Mouse (Mus musculus) frontal cortex, adult 2 months (tissue): Measurements from ENCODE around the gene Osbpl9. TPM values are rescaled to one million over a fixed set of nuclear protein-coding genes. Genes with fewer than 3 reads are reported as not detected.
A peak's percentile ranks its signal among the peaks of the same experiment; 100 is the strongest.

ENCODE experiments used
- DNase-seq, 2 experiments: peaks; one replicate each; pipeline ENCODE4 v3.0.0; 2022; ENCODE audit warnings: low spot score in 1 of 2; ENCODE audit errors: extremely low spot score in 1 of 2
- polyA plus RNA-seq: library from polyadenylated mRNA; depleted of rRNA; stranded (reverse); fragments of >200 nt; gene quantifications from 2 replicates; pipeline ENCODE4 v1.2.3, GENCODE M21; 2012; rRNA removed

Osbpl9 gene
- polyA plus RNA-seq, 1 experiment, result 70.6 TPM

DNA sequence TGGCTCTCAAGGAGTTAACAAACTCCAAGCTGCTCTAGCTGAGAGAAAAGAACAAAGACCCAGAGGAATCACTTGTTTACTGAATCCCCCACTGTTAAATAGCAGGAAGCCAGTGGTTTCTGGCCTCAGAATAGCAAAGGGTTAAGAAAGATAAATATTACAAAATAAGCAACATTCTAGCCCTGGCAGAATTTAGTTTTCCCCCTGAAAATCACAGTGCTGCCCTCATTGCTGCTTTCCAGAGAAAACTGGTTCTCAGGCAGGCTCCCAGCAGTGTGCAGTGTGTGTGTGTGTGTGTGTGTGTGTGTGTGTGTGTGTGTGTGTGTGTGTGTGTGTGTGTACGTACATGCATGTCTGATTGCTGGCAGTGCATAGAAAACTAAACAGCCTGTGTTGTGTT lies 149.8 kb downstream of the Osbpl9 start:
- no peak for DNase-seq

DNA sequence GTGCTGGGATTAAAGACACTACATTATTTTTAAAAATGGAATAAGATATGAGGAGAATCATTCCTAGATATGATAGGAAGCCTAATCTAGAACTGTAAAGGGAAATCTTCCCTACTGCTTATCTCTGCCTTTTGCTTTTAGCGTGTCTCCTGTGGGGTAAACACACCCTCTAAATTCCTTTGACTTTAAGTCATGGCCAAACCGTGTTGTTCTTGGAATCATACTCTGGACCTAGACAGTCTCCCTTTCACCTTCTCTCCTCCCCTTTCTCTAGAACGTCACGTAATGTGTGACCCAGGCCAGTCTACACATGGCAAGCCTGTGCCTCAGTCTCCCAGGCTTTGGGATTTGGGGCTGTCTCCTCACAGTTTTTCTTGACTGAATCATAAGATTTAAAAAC lies 153.8 kb downstream of the Osbpl9 start:
- DNase-seq, result no peak

DNA sequence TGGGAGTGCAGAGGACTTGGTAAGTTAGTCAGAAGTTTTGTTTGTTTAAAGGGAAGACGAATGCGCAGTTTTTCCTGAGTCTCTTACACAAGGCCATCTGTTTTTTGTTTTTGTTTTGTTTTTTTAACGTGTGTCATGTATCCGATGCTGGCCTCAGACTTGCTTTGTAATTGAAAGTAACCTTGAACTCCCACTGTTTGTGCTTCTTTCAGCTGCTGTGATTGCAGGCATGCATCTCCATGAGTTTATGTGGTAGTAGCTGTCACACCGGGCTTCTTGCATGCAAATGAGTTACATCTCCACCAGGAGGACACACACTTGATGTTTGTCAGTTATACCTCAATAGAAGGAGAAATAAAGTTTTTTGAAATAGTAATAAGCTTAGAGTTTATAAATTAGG lies 158.3 kb downstream of the Osbpl9 start:
- DNase-seq, result no peak

DNA sequence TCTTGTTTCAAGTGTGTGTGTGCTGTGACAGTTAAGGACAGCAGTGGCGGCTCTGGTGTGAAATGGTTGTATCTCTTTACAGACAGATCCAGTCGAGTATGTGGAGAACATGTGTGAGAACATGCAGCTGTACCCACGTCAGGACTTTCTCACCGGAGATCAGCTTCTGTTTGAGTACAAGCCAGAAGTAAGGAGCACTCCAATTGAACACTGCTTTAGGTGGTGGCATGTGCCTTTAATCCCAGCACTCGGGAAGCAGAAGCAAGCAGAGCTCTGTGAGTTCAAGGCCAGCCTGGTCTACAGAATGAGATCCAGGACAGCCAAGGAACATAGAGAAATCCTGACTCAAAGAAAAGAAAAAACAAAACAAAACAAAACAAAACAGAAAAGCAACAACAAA lies 158.8 kb downstream of the Osbpl9 start:
- no peak for DNase-seq

DNA sequence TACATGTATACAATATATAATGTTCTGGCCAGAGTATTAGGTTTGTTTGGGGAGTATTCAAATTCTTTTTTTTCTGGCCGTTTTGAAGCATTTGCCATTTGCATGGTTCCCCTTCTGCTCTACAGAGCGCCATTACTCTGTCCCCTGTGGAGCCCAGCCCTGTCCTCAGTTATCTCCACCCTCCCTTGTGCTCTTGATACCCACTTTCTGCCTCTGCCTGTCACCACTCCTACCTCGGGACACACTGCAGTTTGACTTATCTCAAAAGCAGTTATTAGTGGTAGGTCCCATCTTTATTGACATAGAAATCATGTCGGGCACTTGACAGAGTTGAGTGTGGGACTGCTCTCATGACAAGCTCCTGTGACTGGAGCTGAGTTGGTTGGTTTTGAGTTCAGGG lies 159.3 kb downstream of the Osbpl9 start:
- DNase-seq, result no peak

DNA sequence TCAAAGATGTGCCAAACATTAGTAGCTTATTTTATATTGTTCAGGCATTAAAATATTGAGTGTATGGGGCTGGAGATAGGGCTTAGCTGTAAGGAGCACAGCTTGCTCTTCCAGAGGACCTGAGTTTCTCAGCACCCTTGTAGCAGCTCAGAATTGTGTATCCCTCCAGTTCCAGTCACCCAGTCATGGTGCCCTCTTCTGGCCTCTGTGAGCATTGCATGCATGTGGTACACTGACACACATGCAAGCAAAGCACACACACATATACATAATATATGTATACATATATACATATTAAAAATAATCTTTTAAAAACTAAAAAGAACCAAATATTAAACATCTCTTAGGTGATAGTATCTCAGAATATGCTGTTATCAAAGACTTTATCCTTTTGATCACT lies 165.7 kb downstream of the Osbpl9 start:
- peak in 1 of 2 experiments; percentile 58 for DNase-seq

DNA sequence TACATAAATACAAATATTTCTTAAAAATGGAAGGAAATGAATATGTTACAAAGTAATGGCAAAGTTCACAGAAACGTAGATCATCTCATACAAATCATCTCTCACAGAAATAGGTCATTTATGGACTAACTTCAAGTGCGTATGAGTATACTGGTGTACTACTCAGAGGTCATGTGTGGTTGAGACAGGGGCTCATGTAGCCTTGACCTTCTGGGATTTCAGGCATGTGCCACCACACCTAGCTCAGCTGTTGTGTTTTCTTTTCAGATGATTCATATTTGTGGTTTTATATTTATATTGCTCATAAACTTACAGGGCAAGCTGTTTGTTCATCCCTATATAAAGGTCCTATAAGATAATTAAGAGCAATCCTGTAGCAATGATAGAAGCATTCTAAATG lies 171.8 kb downstream of the Osbpl9 start:
- no peak for DNase-seq

DNA sequence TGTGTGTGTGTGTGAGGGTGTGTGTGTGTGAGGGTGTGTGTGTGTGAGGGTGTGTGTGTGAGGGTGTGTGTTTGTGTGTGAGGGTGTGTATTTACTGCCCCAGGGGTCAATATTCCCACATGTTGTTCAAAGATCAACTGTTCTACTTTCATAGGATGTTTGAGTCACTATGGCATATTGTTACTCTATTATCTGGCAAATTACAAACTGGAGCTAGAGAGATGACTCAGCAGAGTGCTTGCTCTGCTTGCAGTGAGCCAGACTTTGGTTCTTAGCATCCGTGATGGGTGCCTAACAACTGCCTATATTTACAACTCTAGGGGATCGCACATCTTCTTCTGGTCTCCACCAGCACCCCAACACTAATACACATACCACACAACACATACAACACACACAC lies 172.2 kb downstream of the Osbpl9 start:
- peak in 1 of 2 experiments; percentile 36 for DNase-seq

DNA sequence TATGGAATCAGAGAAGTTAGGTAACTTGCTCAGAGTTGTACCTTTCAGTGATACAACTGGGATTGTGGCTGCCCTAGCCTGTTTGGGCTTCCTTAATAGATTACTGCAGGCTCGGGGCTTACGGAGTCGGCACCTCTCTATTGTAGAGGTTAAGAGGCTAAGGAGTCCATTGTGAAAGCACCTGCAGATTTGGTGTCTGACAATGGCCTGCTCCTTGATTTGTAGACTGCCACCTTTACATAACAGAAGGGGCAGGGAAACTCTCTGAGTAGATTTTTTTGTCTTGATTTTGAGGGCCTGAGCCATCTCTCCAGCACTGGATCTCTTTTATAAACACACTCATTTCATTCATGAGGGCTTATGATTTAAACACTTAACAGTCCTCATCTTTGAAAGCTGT lies 175.5 kb downstream of the Osbpl9 start:
- no peak for DNase-seq

DNA sequence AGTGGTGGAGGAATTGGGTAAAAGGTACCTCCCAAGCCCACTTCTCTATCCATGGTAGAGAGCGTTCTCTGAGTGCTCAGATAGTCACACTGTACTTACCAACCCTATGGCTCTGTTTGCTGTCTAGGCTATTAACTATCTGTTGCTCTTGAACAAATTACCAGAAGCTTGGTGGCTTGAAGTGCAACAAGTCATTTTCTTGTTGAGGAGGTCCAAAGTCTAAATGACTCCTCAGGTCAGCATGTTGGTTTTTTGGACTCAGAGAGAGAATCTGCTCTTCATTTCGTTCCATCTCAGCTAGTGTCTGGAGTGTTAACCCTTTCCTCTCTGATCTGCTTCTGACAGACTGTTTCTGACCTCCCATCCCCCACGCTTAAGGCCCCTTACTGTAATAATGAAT lies 177.0 kb downstream of the Osbpl9 start:
- no peak for DNase-seq

DNA sequence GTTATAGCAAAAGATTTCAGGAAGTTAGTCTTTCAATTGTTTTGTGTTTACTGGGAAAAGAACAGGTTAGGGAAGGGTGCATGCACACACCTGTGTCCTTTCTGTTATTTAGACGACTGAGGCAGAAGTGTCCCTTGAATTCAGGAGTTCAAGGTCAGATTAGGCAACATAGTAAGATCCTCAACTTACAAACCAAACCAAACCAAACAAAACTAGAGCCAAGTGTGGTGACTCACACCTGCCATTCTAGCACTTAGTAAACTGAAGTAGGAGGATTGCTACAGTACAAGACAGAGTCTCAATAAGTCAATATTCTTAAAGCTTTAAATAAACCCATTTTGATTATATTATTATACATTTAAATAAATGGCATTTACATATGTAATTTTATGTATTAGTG lies 180.1 kb downstream of the Osbpl9 start:
- DNase-seq, result no peak

DNA sequence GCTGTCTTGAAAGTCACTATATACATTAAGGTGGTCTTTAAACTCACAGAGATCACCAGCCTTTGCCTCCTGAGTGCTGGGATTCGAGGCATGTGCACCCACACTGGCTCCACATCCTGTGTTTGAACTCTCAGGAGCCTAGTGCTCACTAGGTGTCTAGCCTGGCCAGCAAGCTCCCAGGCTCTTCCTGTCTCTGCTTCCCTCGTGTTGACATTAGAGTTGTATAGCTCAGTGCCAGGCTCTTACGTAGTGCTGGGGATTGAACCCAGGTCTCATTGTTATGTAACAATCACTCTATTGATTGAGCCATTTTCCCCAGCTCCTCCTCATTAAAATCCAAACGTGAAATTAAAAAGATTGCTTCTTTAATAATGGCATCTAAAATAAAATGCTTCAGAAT lies 182.8 kb downstream of the Osbpl9 start:
- no peak for DNase-seq

DNA sequence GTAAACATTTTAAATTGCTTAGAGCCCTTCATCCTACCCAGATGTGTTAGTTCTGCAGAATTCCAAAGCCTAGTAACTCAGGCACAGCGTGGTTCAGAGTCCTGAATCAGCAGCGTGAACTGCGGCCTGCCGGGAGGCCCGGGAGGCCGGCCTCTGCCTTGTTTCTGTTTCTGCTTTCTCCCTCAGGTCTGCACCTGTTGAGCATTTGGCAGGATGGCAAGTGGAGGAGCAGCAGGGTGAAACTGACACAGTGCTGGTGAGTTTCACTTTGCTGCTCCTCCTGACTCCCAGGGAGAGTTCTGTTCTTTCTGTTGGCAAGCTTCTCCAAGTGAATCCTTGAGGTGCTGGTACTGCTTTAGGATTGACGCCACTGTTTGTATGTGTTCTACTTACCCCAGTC lies 184.6 kb downstream of the Osbpl9 start:
- DNase-seq, result no peak

DNA sequence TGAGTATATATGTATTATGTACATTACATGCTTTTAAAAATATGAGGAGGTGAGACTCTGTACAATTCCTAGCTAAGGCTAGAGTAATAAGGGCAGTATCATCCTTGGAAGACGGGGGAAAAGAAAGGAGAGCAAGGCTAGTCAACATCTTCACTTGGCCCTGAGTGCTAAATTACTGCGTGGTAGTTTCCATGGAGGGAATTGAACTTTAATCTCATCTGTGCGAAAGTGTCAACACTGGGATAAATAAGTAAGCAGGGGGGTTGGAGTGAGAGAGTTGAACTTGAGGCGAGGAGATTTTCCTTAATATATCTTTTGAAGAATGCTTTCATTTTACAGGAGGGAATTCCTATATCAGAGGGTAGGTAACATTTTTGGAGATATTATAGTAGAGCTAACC lies 188.0 kb downstream of the Osbpl9 start:
- DNase-seq, result no peak

Other genes with a start within 250 kb of the Osbpl9 start
- 122 and 151 TPM in 2 replicates for gene Nrd1, start 201.6 kb downstream of the Osbpl9 start, polyA plus RNA-seq
- gene Calr4, start 32.2 kb upstream of the Osbpl9 start, polyA plus RNA-seq, result 0.76 and 1.1 TPM in 2 replicates
- 119 and 124 TPM in 2 replicates for gene Eps15, start 78.0 kb upstream of the Osbpl9 start, polyA plus RNA-seq
- gene Ttc39a, start 204.4 kb upstream of the Osbpl9 start, polyA plus RNA-seq, result 4.3 and 4.4 TPM in 2 replicates